Mouse (Mus musculus) forebrain, postnatal 0 days (tissue): Measurements from ENCODE around the gene Nek11. TPM values are rescaled to one million over a fixed set of nuclear protein-coding genes. Genes with fewer than 3 reads are reported as not detected.

ENCODE experiments used
- ATAC-seq: fragments of 200-750 bp; cut with Nextera tagmentation; 2 replicates; pipeline ENCODE4 v1.8.0; 2017; ENCODE audit warnings: mild to moderate bottlenecking, moderate library complexity
- DNase-seq: peaks from one replicate; pipeline ENCODE4 v3.0.0-alpha.2; 2015
- H3K27ac ChIP-seq: fragments of 300-500 bp; sonication (generic); 2 replicates; pipeline ENCODE4 v1.5.1; 2014; ENCODE audit warnings: low read depth, mild to moderate bottlenecking, antibody characterized with exemption, low read length, moderate library complexity, mixed read lengths
- H3K27me3 ChIP-seq: fragments of 300-500 bp; sonication (generic); 2 replicates; pipeline ENCODE4 v1.6.1; 2014; ENCODE audit warnings: mild to moderate bottlenecking, low read length, mixed read lengths; ENCODE audit not compliant: insufficient read depth
- H3K36me3 ChIP-seq: fragments of 300-500 bp; sonication (generic); 2 replicates; pipeline ENCODE4 v1.6.1; 2014; ENCODE audit warnings: mild to moderate bottlenecking, moderate library complexity; ENCODE audit not compliant: insufficient read depth
- H3K4me1 ChIP-seq: fragments of 300-500 bp; sonication (generic); 2 replicates; pipeline ENCODE4 v1.6.1; 2014; ENCODE audit warnings: antibody characterized with exemption; ENCODE audit not compliant: insufficient read depth
- H3K4me2 ChIP-seq: fragments of 300-500 bp; sonication (generic); 2 replicates; pipeline ENCODE4 v1.6.1; 2014; ENCODE audit warnings: low read depth, mild to moderate bottlenecking, moderate library complexity
- H3K4me3 ChIP-seq: fragments of 300-500 bp; sonication (generic); 2 replicates; pipeline ENCODE4 v1.5.1; 2014; ENCODE audit warnings: low read depth, low read length, mixed read lengths
- H3K9ac ChIP-seq: fragments of 300-500 bp; sonication (generic); 2 replicates; pipeline ENCODE4 v1.6.1; 2014; ENCODE audit warnings: mild to moderate bottlenecking
- H3K9me3 ChIP-seq: fragments of 300-500 bp; sonication (generic); 2 replicates; pipeline ENCODE4 v1.6.1; 2016; ENCODE audit warnings: low read length
- CTCF ChIP-seq: sonication (generic); IDR thresholded peaks from 2 replicates; pipeline ENCODE4 v1.5.1; 2016; ENCODE audit warnings: antibody characterized with exemption, control low read depth, low read depth
- WGBS: fragments of 180-500 bp; shearing (Covaris S2); extraction: QIAGEN DNeasy Blood & Tissue Kit; methylation state at CpG from one replicate; pipeline ENCODE4 v1.1.7; 2014; 5-methylcytosine and 5-hydroxymethylcytosine counted together
- polyA plus RNA-seq: library from polyadenylated mRNA; unstranded; fragments of >200 nt; fragmentation: Nextera tagmentation; extraction: Ambion mirVana; gene quantifications from 2 replicates; pipeline ENCODE4 v1.2.1, GENCODE M21; 2015
- total RNA-seq: library from RNA; depleted of rRNA; stranded (reverse); fragments of >200 nt; gene quantifications from 2 replicates; pipeline ENCODE4 v1.2.3, GENCODE M21; 2014

Nek11 gene
- total and polyA plus RNA-seq, 2 experiments from 2014 or later = 3.3 to 4.1 TPM

GRCm38 (mm10) chr9:105313250-105313649, 82.1 kb downstream of the Nek11 start:
- no peak overlapping the region for H3K4me3 ChIP-seq
- 42% methylated on average over 10 of the region's 10 CpGs for WGBS
- no peak overlapping the region for H3K4me2 ChIP-seq
- H3K4me1 ChIP-seq = 0 out of 2 replicates have a peak, but pooled peaks cover 5% of the 10 kb centered on the region
- no peak for DNase-seq
- H3K27me3 ChIP-seq = no peaks in the 10 kb centered on the region
- ATAC-seq = no peak
- no peak for TF ChIP-seq CTCF
- no peaks in the 10 kb centered on the region for H3K36me3 ChIP-seq
- no peak overlapping the region for H3K9ac ChIP-seq
- H3K9me3 ChIP-seq = no peaks in the 10 kb centered on the region
- H3K27ac ChIP-seq = no peak overlapping the region

GRCm38 (mm10) chr9:105312686-105313085, 82.6 kb downstream of the Nek11 start:
- H3K9me3 ChIP-seq = no peaks in the 10 kb centered on the region
- 0 out of 2 replicates have a peak, but pooled peaks cover 5% of the 10 kb centered on the region for H3K4me1 ChIP-seq
- no peak overlapping the region for H3K27ac ChIP-seq
- H3K4me2 ChIP-seq = no peak overlapping the region
- no peak for TF ChIP-seq CTCF
- H3K9ac ChIP-seq = no peak overlapping the region
- no peaks in the 10 kb centered on the region for H3K36me3 ChIP-seq
- no peak overlapping the region for H3K4me3 ChIP-seq
- H3K27me3 ChIP-seq = no peaks in the 10 kb centered on the region
- ATAC-seq = no peak
- WGBS = 78% methylated on average over 1 of the region's 1 CpGs
- no peak for DNase-seq

GRCm38 (mm10) chr9:105309553-105310281, 85.6 kb downstream of the Nek11 start:
- no peak overlapping the region for H3K9ac ChIP-seq
- 19% methylated on average over 9 of the region's 9 CpGs for WGBS
- no peak for TF ChIP-seq CTCF
- ATAC-seq (peak; percentile 91), DNase-seq (peak; percentile 69)
- no peak overlapping the region for H3K4me3 ChIP-seq
- H3K36me3 ChIP-seq = no peaks in the 10 kb centered on the region
- no peaks in the 10 kb centered on the region for H3K9me3 ChIP-seq
- no peak overlapping the region for H3K27ac ChIP-seq
- 0 out of 2 replicates have a peak, but pooled peaks cover 5% of the 10 kb centered on the region for H3K4me1 ChIP-seq
- no peaks in the 10 kb centered on the region for H3K27me3 ChIP-seq
- no peak overlapping the region for H3K4me2 ChIP-seq

GRCm38 (mm10) chr9:105306042-105306441, 89.3 kb downstream of the Nek11 start:
- Histone ChIP-seq H3K27me3 (no peaks in the 10 kb centered on the region), H3K36me3 (no peaks in the 10 kb centered on the region), H3K9ac (no peak overlapping the region), H3K4me3 (no peak overlapping the region), H3K4me1 (0 out of 2 replicates have a peak, but pooled peaks cover 5% of the 10 kb centered on the region), H3K27ac (no peak overlapping the region), H3K4me2 (no peak overlapping the region), H3K9me3 (no peaks in the 10 kb centered on the region)
- WGBS = 67% methylated on average over 2 of the region's 2 CpGs
- ATAC-seq (no peak), DNase-seq (no peak)
- no peak for TF ChIP-seq CTCF

DNA sequence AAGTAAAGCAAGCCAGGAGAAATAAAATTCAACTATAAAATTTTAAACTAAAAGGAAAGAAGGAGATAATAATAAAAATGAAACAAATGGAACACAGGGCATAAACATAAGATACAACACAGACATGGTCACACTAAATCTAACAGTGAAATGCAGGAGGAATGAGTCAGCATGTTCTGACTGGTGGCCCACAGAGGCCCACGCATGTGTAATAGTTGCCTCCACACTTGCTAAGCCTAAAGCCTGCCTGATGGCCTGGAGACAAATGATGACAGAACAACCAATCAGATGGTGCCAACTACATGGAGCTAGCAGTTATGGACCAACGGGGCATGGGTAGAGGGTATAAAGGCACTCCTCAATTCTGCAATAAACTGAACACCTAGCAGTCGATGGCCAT, 93.1 kb downstream of the Nek11 start:
- no peaks in the 10 kb centered on the region for H3K36me3 ChIP-seq
- no peaks in the 10 kb centered on the region for H3K4me1 ChIP-seq
- H3K27ac ChIP-seq = no peak overlapping the region
- no peak overlapping the region for H3K9ac ChIP-seq
- H3K27me3 ChIP-seq = no peaks in the 10 kb centered on the region
- H3K4me3 ChIP-seq = no peak overlapping the region
- no peak for ATAC-seq
- 83% methylated on average over 3 of the region's 3 CpGs for WGBS
- TF ChIP-seq CTCF = no peak
- no peak for DNase-seq
- no peak overlapping the region for H3K4me2 ChIP-seq
- no peaks in the 10 kb centered on the region for H3K9me3 ChIP-seq

- no peak for TF ChIP-seq CTCF
- H3K4me2 ChIP-seq = no peak overlapping the region
- no peaks in the 10 kb centered on the region for H3K36me3 ChIP-seq
- 88% methylated on average over 1 of the region's 1 CpGs for WGBS
- H3K9ac ChIP-seq = no peak overlapping the region
- ATAC-seq = no peak
- H3K27me3 ChIP-seq = no peaks in the 10 kb centered on the region
- no peak for DNase-seq
- H3K4me3 ChIP-seq = no peak overlapping the region
- H3K4me1 ChIP-seq = no peaks in the 10 kb centered on the region
- H3K9me3 ChIP-seq = no peaks in the 10 kb centered on the region
- H3K27ac ChIP-seq = no peak overlapping the region
Observed at GRCm38 (mm10) chr9:105301396-105301795, 93.9 kb downstream of the Nek11 start.

GRCm38 (mm10) chr9:105300738-105301325, 94.5 kb downstream of the Nek11 start:
- Histone ChIP-seq H3K9ac (no peak overlapping the region), H3K4me3 (no peak overlapping the region), H3K27ac (no peak overlapping the region), H3K4me2 (no peak overlapping the region), H3K9me3 (no peaks in the 10 kb centered on the region), H3K4me1 (no peaks in the 10 kb centered on the region), H3K36me3 (no peaks in the 10 kb centered on the region), H3K27me3 (no peaks in the 10 kb centered on the region)
- 0 out of 2 replicates have a peak, but pooled peaks have one; percentile 9 for TF ChIP-seq CTCF
- DNase-seq (no peak), ATAC-seq (no peak)
- WGBS = 68% methylated on average over 2 of the region's 2 CpGs
